Mouse (Mus musculus) spleen, postnatal 4 days (tissue): Measurements from ENCODE around the gene Mroh2a.
"Not testable (repeated sequence)": the region's sequence is repeated elsewhere in the genome, so short reads cannot be mapped to it uniquely, and the experiment has no call there.

Experiments
- DNase-seq, 2 experiments: peaks; one replicate each; pipeline ENCODE4 v3.0.0; 2022; ENCODE audit warnings: low spot score in 2 of 2

Mroh2a gene

GRCm38 (mm10) chr1:88218051-88218450, 8.7 kb upstream of the Mroh2a start:
- DNase-seq = peak in 1 of 2 experiments; percentile 71

GRCm38 (mm10) chr1:88218591-88218990, 8.2 kb upstream of the Mroh2a start:
- no peak for DNase-seq

GRCm38 (mm10) chr1:88219054-88219453, 7.7 kb upstream of the Mroh2a start:
- DNase-seq = peak in 1 of 2 experiments; percentile 70

GRCm38 (mm10) chr1:88220336-88220735, 6.5 kb upstream of the Mroh2a start:
- DNase-seq = peak in 1 of 2 experiments; percentile 68

- no peak for DNase-seq
Observed at GRCm38 (mm10) chr1:88222216-88222615, 4.6 kb upstream of the Mroh2a start.

- not testable (repeated sequence) for DNase-seq
Observed at GRCm38 (mm10) chr1:88223011-88223515, 3.7 kb upstream of the Mroh2a start.

GRCm38 (mm10) chr1:88223591-88223990, 3.2 kb upstream of the Mroh2a start:
- DNase-seq = peak in 1 of 2 experiments; percentile 72

GRCm38 (mm10) chr1:88224029-88224776, 2.6 kb upstream of the Mroh2a start:
- DNase-seq = peak in 1 of 2 experiments; percentile 66

GRCm38 (mm10) chr1:88225301-88225700, 1.5 kb upstream of the Mroh2a start:
- not testable (repeated sequence) for DNase-seq

GRCm38 (mm10) chr1:88225741-88226140, 1.0 kb upstream of the Mroh2a start:
- no peak for DNase-seq

GRCm38 (mm10) chr1:88227482-88227881, 696 bp downstream of the Mroh2a start:
- peak; percentile 14 to 68 for DNase-seq

- DNase-seq = peak; percentile 30 to 75
Observed at GRCm38 (mm10) chr1:88228121-88228520, 1.3 kb downstream of the Mroh2a start.

- DNase-seq = peak in 1 of 2 experiments; percentile 70
Observed at GRCm38 (mm10) chr1:88229566-88229965, 2.8 kb downstream of the Mroh2a start.

- DNase-seq = peak in 1 of 2 experiments; percentile 73
Observed at GRCm38 (mm10) chr1:88229986-88230385, 3.2 kb downstream of the Mroh2a start.

GRCm38 (mm10) chr1:88230421-88230820, 3.6 kb downstream of the Mroh2a start:
- DNase-seq = peak in 1 of 2 experiments; percentile 76

- peak in 1 of 2 experiments; percentile 68 for DNase-seq
Observed at GRCm38 (mm10) chr1:88230981-88231802, 4.4 kb downstream of the Mroh2a start.

GRCm38 (mm10) chr1:88231803-88232499, 5.2 kb downstream of the Mroh2a start:
- peak in 1 of 2 experiments; percentile 75 for DNase-seq

- peak in 1 of 2 experiments; percentile 64 for DNase-seq
Observed at GRCm38 (mm10) chr1:88232664-88233380, 6.0 kb downstream of the Mroh2a start.

- DNase-seq = no peak
Observed at GRCm38 (mm10) chr1:88233421-88234247, 6.8 kb downstream of the Mroh2a start.

- DNase-seq = no peak
Observed at GRCm38 (mm10) chr1:88234248-88234610, 7.4 kb downstream of the Mroh2a start.
